Mouse (Mus musculus): Measurements from ENCODE around the gene Ppp1r1b. TPM values are rescaled to one million over a fixed set of nuclear protein-coding genes. Genes with fewer than 3 reads are reported as not detected.

Ppp1r1b gene
- total RNA-seq, 2 experiments from 2014 or later: 101 to 133 TPM

Other genes with a start within 250 kb of the Ppp1r1b start
- gene Fbxl20, start 198.0 kb upstream of the Ppp1r1b start, total RNA-seq (2021): 10 to 100 TPM; 31.1 to 35.7 TPM
- gene Med1, start 155.1 kb upstream of the Ppp1r1b start, total RNA-seq (2021): 10 to 100 TPM; 46.9 to 52.8 TPM
- gene Cdk12, start 145.3 kb upstream of the Ppp1r1b start, total RNA-seq (2021): 10 to 100 TPM; 34.2 to 34.8 TPM
- 10 to 100 TPM; 65.9 to 67.1 TPM for gene Neurod2, start 18.8 kb upstream of the Ppp1r1b start, total RNA-seq (2021)
- gene Stard3, start 10.0 kb downstream of the Ppp1r1b start, total RNA-seq (2021): 10 to 100 TPM; 24.9 to 27.2 TPM
- 10 to 100 TPM in 1 of 2 experiments, 1 to 10 TPM in 1; 8.8 to 13.1 TPM for gene Tcap, start 35.4 kb downstream of the Ppp1r1b start, total RNA-seq (2021)
- gene Pnmt, start 38.0 kb downstream of the Ppp1r1b start, total RNA-seq (2021): 1 to 10 TPM in 1 of 2 experiments, under 1 TPM in 1; 0.78 to 1.0 TPM
- 10 to 100 TPM; 10.7 to 11.1 TPM for gene Pgap3, start 52.1 kb downstream of the Ppp1r1b start, total RNA-seq (2021)
- 1 to 10 TPM; 2.0 to 3.2 TPM for gene Erbb2, start 64.1 kb downstream of the Ppp1r1b start, total RNA-seq (2021)
- 100 to 1,000 TPM; 105 to 106 TPM for gene Mien1, start 90.6 kb downstream of the Ppp1r1b start, total RNA-seq (2021)
- 1 to 10 TPM; 1.6 to 4.4 TPM for gene Grb7, start 98.0 kb downstream of the Ppp1r1b start, total RNA-seq (2021)
- gene Ikzf3, start 197.6 kb downstream of the Ppp1r1b start, total RNA-seq (2021): under 1 TPM; 0.21 to 0.62 TPM
- gene Zpbp2, start 202.7 kb downstream of the Ppp1r1b start, total RNA-seq (2021): not detected
- 10 to 100 TPM; 44.6 to 49.4 TPM for gene Ormdl3, start 239.0 kb downstream of the Ppp1r1b start, total RNA-seq (2021)
- gene Lrrc3c, start 249.9 kb downstream of the Ppp1r1b start, total RNA-seq (2021): not detected